Mouse (Mus musculus) C2C12 (cell line): ENCODE data around the gene Dpysl5. TPM values are rescaled to one million over a fixed set of nuclear protein-coding genes. Genes with fewer than 3 reads are reported as not detected.

Experiments
- H3K27me3 ChIP-seq: one replicate; pipeline ENCODE4 v1.6.1; 2011; ENCODE audit not compliant: control insufficient read depth, insufficient read depth, insufficient read length
- H3K36me3 ChIP-seq: one replicate; pipeline ENCODE4 v1.6.1; 2011; ENCODE audit not compliant: control insufficient read depth, insufficient read depth
- H3K4me3 ChIP-seq: one replicate; pipeline ENCODE4 v1.5.1; 2011; ENCODE audit warnings: mild to moderate bottlenecking, control low read depth; ENCODE audit not compliant: poor library complexity, insufficient read depth, severe bottlenecking
- H3K79me2 ChIP-seq: one replicate; pipeline ENCODE4 v1.6.1; 2011; ENCODE audit not compliant: control insufficient read depth, insufficient read depth
- H3K79me3 ChIP-seq: one replicate; pipeline ENCODE4 v1.6.1; 2011; ENCODE audit warnings: low read depth, control low read depth
- H3ac ChIP-seq: one replicate; pipeline ENCODE3; 2011; ENCODE audit warnings: low read depth; ENCODE audit not compliant: control insufficient read depth, insufficient read length
- CEBPB ChIP-seq: IDR thresholded peaks from one replicate; pipeline ENCODE4 v1.6.1; 2011; ENCODE audit warnings: low read depth, mild to moderate bottlenecking, control low read depth, moderate library complexity
- CTCF ChIP-seq: IDR thresholded peaks from one replicate; pipeline ENCODE4 v1.5.1; 2011; ENCODE audit not compliant: control insufficient read depth, insufficient read depth, insufficient read length
- FOSL1 ChIP-seq: IDR thresholded peaks from one replicate; pipeline ENCODE4 v1.8.0; 2011; ENCODE audit warnings: mild to moderate bottlenecking, low read length; ENCODE audit not compliant: poor library complexity, insufficient read depth, severe bottlenecking
- MAX ChIP-seq: IDR thresholded peaks from one replicate; pipeline ENCODE4 v1.6.1; 2011; ENCODE audit warnings: mild to moderate bottlenecking, control low read depth
- MYOD1 ChIP-seq: IDR thresholded peaks from one replicate; pipeline ENCODE4 v1.6.1; 2011; ENCODE audit warnings: low read depth; ENCODE audit not compliant: control insufficient read depth, insufficient read length
- MYOG ChIP-seq: IDR thresholded peaks from one replicate; pipeline ENCODE4 v1.6.1; 2011; ENCODE audit not compliant: control insufficient read depth, insufficient read length; ENCODE audit errors: extremely low read depth
- USF1 ChIP-seq: IDR thresholded peaks from one replicate; pipeline ENCODE4 v1.6.1; 2011; ENCODE audit warnings: low read depth, mild to moderate bottlenecking, control low read depth, moderate library complexity
- polyA plus RNA-seq: library from polyadenylated mRNA; unstranded; fragments of >200 nt; fragmentation: generic; extraction: Trizol; gene quantifications from one replicate; pipeline ENCODE4 v1.2.1, GENCODE M21; 2012; ENCODE audit warnings: missing spikeins

Gene Dpysl5
- polyA plus RNA-seq, 1 experiment = 0.01 TPM

GRCm38 (mm10) chr5:30798965-30799364 lies 87.6 kb downstream of the Dpysl5 start:
- no peaks in the 10 kb centered on the region for H3K79me2 ChIP-seq
- no peak overlapping the region for H3ac ChIP-seq
- no peaks in the 10 kb centered on the region for H3K36me3 ChIP-seq
- TF ChIP-seq MAX = no peak
- TF ChIP-seq CEBPB = no peak
- no peak for TF ChIP-seq FOSL1
- no peak for TF ChIP-seq MYOG
- no peak for TF ChIP-seq CTCF
- no peak for TF ChIP-seq USF1
- no peak for TF ChIP-seq MYOD1
- H3K4me3 ChIP-seq = no peak overlapping the region
- H3K79me3 ChIP-seq = no peaks in the 10 kb centered on the region
- H3K27me3 ChIP-seq = peaks cover 49% of the 10 kb centered on the region

GRCm38 (mm10) chr5:30802724-30803467 lies 91.5 kb downstream of the Dpysl5 start:
- TF ChIP-seq CEBPB = peak; percentile 71
- no peak for TF ChIP-seq USF1
- peaks cover 33% of the 10 kb centered on the region for H3K27me3 ChIP-seq

GRCm38 (mm10) chr5:30806106-30806505 lies 94.7 kb downstream of the Dpysl5 start:
- no peak overlapping the region for H3K4me3 ChIP-seq
- no peaks in the 10 kb centered on the region for H3K79me2 ChIP-seq
- no peaks in the 10 kb centered on the region for H3K36me3 ChIP-seq
- TF ChIP-seq CTCF (peak; percentile 73), FOSL1 (no peak)
- no peaks in the 10 kb centered on the region for H3K79me3 ChIP-seq
- no peak overlapping the region for H3ac ChIP-seq
- H3K27me3 ChIP-seq = peaks cover 22% of the 10 kb centered on the region

More at GRCm38 (mm10) chr5:30802724-30803467, 91.5 kb downstream of the Dpysl5 start:
- no peaks in the 10 kb centered on the region for H3K36me3 ChIP-seq
- H3ac ChIP-seq = no peak overlapping the region
- no peaks in the 10 kb centered on the region for H3K79me3 ChIP-seq
- H3K4me3 ChIP-seq = no peak overlapping the region
- H3K79me2 ChIP-seq = no peaks in the 10 kb centered on the region

- Histone ChIP-seq H3K27me3 (peaks cover 18% of the 10 kb centered on the region), H3K79me2 (peaks cover 5% of the 10 kb centered on the region), H3ac (peak within 1 kb of the TSS; percentile 78), H3K4me3 (peak within 1 kb of the TSS; percentile 65), H3K36me3 (no peaks in the 10 kb centered on the region), H3K79me3 (peaks cover 3% of the 10 kb centered on the region)
- TF ChIP-seq CTCF = no peak
- TF ChIP-seq MAX = no peak
- TF ChIP-seq CEBPB = no peak
- no peak for TF ChIP-seq FOSL1
- no peak for TF ChIP-seq USF1
- no peak for TF ChIP-seq MYOG
- no peak for TF ChIP-seq MYOD1
These were observed 103.2 kb downstream of the Dpysl5 start, which contains the start of gene Mapre3 for GRCm38 (mm10) chr5:30814424-30815119. TSS of gene Mapre3 (plus strand) at chr5:30814641.

- Histone ChIP-seq H3K79me3 (peaks cover 3% of the 10 kb centered on the region), H3K4me3 (peak overlapping the region; percentile 65), H3ac (peak overlapping the region; percentile 78), H3K36me3 (no peaks in the 10 kb centered on the region), H3K27me3 (peaks cover 18% of the 10 kb centered on the region), H3K79me2 (peaks cover 5% of the 10 kb centered on the region)
- no peak for TF ChIP-seq MYOG
- TF ChIP-seq FOSL1 = no peak
- TF ChIP-seq CTCF = no peak
- TF ChIP-seq MAX = no peak
- no peak for TF ChIP-seq CEBPB
These were observed 103.7 kb downstream of the Dpysl5 start for GRCm38 (mm10) chr5:30815120-30815465.
